ENCODE assay signal across 8 mouse cellular contexts in the genomic region with DNA sequence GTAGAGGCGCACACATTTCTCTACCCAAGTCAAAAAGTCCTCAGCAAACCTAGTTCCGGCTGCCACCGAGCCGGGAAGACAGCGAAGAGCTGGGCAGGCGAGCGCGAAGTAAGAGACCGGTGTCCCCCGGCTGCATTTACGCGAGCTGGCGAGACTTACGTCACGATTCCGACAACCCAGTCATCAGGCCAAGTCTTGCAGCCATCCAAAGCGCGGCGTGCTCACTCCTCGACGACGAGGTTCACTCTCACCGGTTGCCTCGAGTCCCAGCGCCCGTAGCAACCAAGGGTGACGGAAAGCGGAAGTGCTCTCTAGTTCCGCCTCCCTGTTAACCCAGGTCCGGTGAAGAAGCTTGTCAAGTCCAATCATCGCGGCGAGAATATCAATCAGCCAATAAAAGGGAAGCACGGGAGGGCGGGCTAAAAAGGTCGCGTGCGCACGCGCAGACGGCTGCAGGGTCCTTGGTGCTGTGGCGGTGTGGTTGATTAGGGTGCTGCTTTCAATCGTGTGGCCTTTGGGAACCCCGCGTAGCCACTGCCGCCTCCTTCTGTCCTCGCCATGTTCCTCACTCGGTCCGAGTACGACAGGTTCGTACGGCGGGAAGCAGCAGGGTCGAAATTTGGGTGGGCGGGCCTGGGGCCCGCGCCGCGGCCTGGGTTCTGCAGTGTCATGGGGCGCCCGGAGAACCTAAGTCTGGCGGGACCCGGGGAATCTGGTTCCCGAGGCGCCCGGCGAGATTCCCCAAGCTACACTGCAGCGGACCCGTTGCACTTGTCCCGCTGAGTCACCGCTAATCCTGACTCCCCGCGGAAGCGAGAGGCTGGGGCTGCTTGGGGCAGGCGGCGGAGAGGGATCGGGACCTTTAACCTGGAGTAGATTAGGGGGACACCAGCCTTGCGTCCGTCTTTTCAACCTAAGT. TPM values are rescaled to one million over a fixed set of nuclear protein-coding genes. Genes with fewer than 3 reads are reported as not detected.
DNase-seq lines count a peak whose midpoint lies in the region; ATAC-seq and TF ChIP-seq lines count a peak whose summit lies in the region.

TSS of gene Psma5 (plus strand) at position 208 of the 919 bp plus-strand sequence.

- H3K9me3 ChIP-seq in embryonic facial prominence, embryonic 13.5 days = no peaks in the 10 kb centered on the region
- H3K9me3 ChIP-seq in limb, embryonic 12.5 days = no peaks in the 10 kb centered on the region
- H3K9me3 ChIP-seq in midbrain, embryonic 15.5 days = no peaks in the 10 kb centered on the region

- peak; percentile 97 for ATAC-seq in embryonic facial prominence, embryonic 13.5 days (ENCODE audit: insufficient number of reproducible peaks, insufficient read depth, low FRiP score, low TSS enrichment, low read depth)
- peak; percentile 99 for ATAC-seq in limb, embryonic 12.5 days (ENCODE audit: insufficient number of reproducible peaks, insufficient read depth, low FRiP score, low TSS enrichment, low read depth)
- peak; percentile 99 for ATAC-seq in midbrain, embryonic 15.5 days (replicated peaks)

- peak; percentile 19 for TF ChIP-seq POLR2A in kidney, adult 2 months (IDR thresholded peaks at IDR 0.05; ENCODE audit: low read depth, low read length)
- TF ChIP-seq POLR2A in spleen, adult 2 months (IDR thresholded peaks at IDR 0.05; ENCODE audit: low read depth, low read length) = no peak

- H3K4me2 ChIP-seq in embryonic facial prominence, embryonic 13.5 days = peak within 1 kb of the TSS; percentile 70
- H3K4me2 ChIP-seq in limb, embryonic 12.5 days = peak within 1 kb of the TSS; percentile 86
- H3K4me2 ChIP-seq in midbrain, embryonic 15.5 days = peak within 1 kb of the TSS; percentile 84

- peak within 1 kb of the TSS; percentile 97 for H3K4me3 ChIP-seq in embryonic facial prominence, embryonic 13.5 days
- H3K4me3 ChIP-seq in kidney, adult 2 months (ENCODE audit: insufficient read depth, low read depth, low read length) = peak within 1 kb of the TSS; percentile 92
- peak within 1 kb of the TSS; percentile 97 for H3K4me3 ChIP-seq in limb, embryonic 12.5 days (replicated peaks)
- peak within 1 kb of the TSS; percentile 100 for H3K4me3 ChIP-seq in midbrain, embryonic 15.5 days
- peak within 1 kb of the TSS; percentile 72 for H3K4me3 ChIP-seq in spleen, adult 2 months (ENCODE audit: extremely low read depth, insufficient read depth, insufficient read length)

- under 1% methylated on average over 77 of the region's 79 CpGs for WGBS in embryonic facial prominence, embryonic 13.5 days
- WGBS in kidney, adult 2 months = under 1% methylated on average over 79 of the region's 79 CpGs
- under 1% methylated on average over 79 of the region's 79 CpGs for WGBS in limb, embryonic 12.5 days
- WGBS in midbrain, embryonic 15.5 days = under 1% methylated on average over 79 of the region's 79 CpGs
- WGBS in spleen, adult 2 months = under 1% methylated on average over 78 of the region's 79 CpGs

- TF ChIP-seq CTCF in kidney, adult 2 months (conservative IDR thresholded peaks at IDR 0.05; ENCODE audit: insufficient read depth, insufficient read length, low read depth, low read length) = no peak
- TF ChIP-seq CTCF in spleen, adult 2 months (IDR thresholded peaks at IDR 0.05; ENCODE audit: extremely low read depth, insufficient read depth, insufficient read length, insufficient replicate concordance) = no peak

- peak within 1 kb of the TSS; percentile 57 for H3K27ac ChIP-seq in embryonic facial prominence, embryonic 13.5 days
- peak within 1 kb of the TSS; percentile 33; the same call in 1 of the 2 replicates for H3K27ac ChIP-seq in kidney, adult 2 months (ENCODE audit: insufficient read depth, low read depth, low read length)
- peak within 1 kb of the TSS; percentile 64; the same call in 1 of the 2 replicates for H3K27ac ChIP-seq in limb, embryonic 12.5 days
- peak within 1 kb of the TSS; percentile 45; the same call in 1 of the 2 replicates for H3K27ac ChIP-seq in midbrain, embryonic 15.5 days
- peak within 1 kb of the TSS; percentile 67 for H3K27ac ChIP-seq in spleen, adult 2 months (ENCODE audit: insufficient read depth, low read length)

- DNase-seq in 3134 (ENCODE audit: extremely low read depth, insufficient read length, low spot score) = peak; percentile 98
- peak; percentile 94 to 95 for DNase-seq in adrenal gland, postnatal 36 days
- peak; percentile 97 for DNase-seq in heart, adult 18-20 months
- peak; percentile 98 for DNase-seq in kidney, adult 2 months
- DNase-seq in spleen, adult 2 months (ENCODE audit: low read depth in 1 of 2, low spot score in 2 of 2) = peak; percentile 89 to 97

- H3K9ac ChIP-seq in embryonic facial prominence, embryonic 13.5 days = peak within 1 kb of the TSS; percentile 95
- H3K9ac ChIP-seq in limb, embryonic 12.5 days (replicated peaks) = peak within 1 kb of the TSS; percentile 90
- peak within 1 kb of the TSS; percentile 92 for H3K9ac ChIP-seq in midbrain, embryonic 15.5 days

- peaks cover 10% of the 10 kb centered on the region for H3K36me3 ChIP-seq in embryonic facial prominence, embryonic 13.5 days
- H3K36me3 ChIP-seq in kidney, adult 2 months (ENCODE audit: control insufficient read depth, insufficient read depth, low read length) = no peaks in the 10 kb centered on the region
- H3K36me3 ChIP-seq in limb, embryonic 12.5 days = peaks cover 3% of the 10 kb centered on the region
- peaks cover 3% of the 10 kb centered on the region; the same call in 1 of the 2 replicates for H3K36me3 ChIP-seq in midbrain, embryonic 15.5 days (replicated peaks)
- H3K36me3 ChIP-seq in spleen, adult 2 months (ENCODE audit: control insufficient read depth, insufficient read depth, low read length) = no peaks in the 10 kb centered on the region; the same call in 1 of the 2 replicates

- peaks cover 17% of the 10 kb centered on the region for H3K4me1 ChIP-seq in embryonic facial prominence, embryonic 13.5 days
- H3K4me1 ChIP-seq in kidney, adult 2 months (ENCODE audit: control insufficient read depth, insufficient read depth, low read length) = no peaks in the 10 kb centered on the region
- H3K4me1 ChIP-seq in limb, embryonic 12.5 days (replicated peaks) = peaks cover 16% of the 10 kb centered on the region
- peaks cover 28% of the 10 kb centered on the region for H3K4me1 ChIP-seq in midbrain, embryonic 15.5 days
- H3K4me1 ChIP-seq in spleen, adult 2 months (ENCODE audit: control insufficient read depth, insufficient read depth, insufficient read length) = no peaks in the 10 kb centered on the region

- no peaks in the 10 kb centered on the region for H3K27me3 ChIP-seq in embryonic facial prominence, embryonic 13.5 days
- no peaks in the 10 kb centered on the region for H3K27me3 ChIP-seq in kidney, adult 2 months (replicated peaks; ENCODE audit: control insufficient read depth, insufficient read depth, low read length)
- no peaks in the 10 kb centered on the region for H3K27me3 ChIP-seq in limb, embryonic 12.5 days
- no peaks in the 10 kb centered on the region for H3K27me3 ChIP-seq in midbrain, embryonic 15.5 days (replicated peaks)
- H3K27me3 ChIP-seq in spleen, adult 2 months (ENCODE audit: control insufficient read depth, insufficient read depth, low read length) = no peaks in the 10 kb centered on the region

RNA-seq across cellular contexts. Expression of gene Psma5, which starts in this region (rescaled TPM):
- 10 to 100 TPM; 96.6 to 97.5 TPM for total RNA-seq in adrenal gland, postnatal 36 days (2021)
- 298 and 302 TPM in 2 replicates for polyA plus RNA-seq in embryonic facial prominence, embryonic 13.5 days (2015; fragmentation: Nextera tagmentation; extraction: Ambion mirVana)
- total RNA-seq in heart, adult 18-20 months (2021) = 10 to 100 TPM; 55.0 to 59.5 TPM
- 43.2 and 55.0 TPM in 2 replicates for polyA plus RNA-seq in kidney, adult 2 months (2012; rRNA removed)
- 297 and 302 TPM in 2 replicates for polyA plus RNA-seq in limb, embryonic 12.5 days (2016; fragmentation: Nextera tagmentation; extraction: Ambion mirVana)
- 224 and 234 TPM in 2 replicates for polyA plus RNA-seq in midbrain, embryonic 15.5 days (2015; fragmentation: Nextera tagmentation; extraction: Ambion mirVana)
- 21.3 and 22.4 TPM in 2 replicates for polyA plus RNA-seq in spleen, adult 2 months (2012; rRNA removed)

Comparison
In these comparisons a context has a peak if more than half of its experiments do, and no peak if none do; other contexts are left out.
1. Peak in every context shown above with its lines: DNase-seq, ATAC-seq, H3K4me3 ChIP-seq and H3K27ac ChIP-seq.